Mouse (Mus musculus) hindbrain, embryonic 13.5 days (tissue): ENCODE results near the gene Aatk. TPM values are rescaled to one million over a fixed set of nuclear protein-coding genes. Genes with fewer than 3 reads are reported as not detected.

ENCODE experiments used
- ATAC-seq: fragments of 200-750 bp; cut with Nextera tagmentation; 2 replicates; pipeline ENCODE4 v1.8.0; 2017; ENCODE audit warnings: moderate TSS enrichment; ENCODE audit not compliant: low FRiP score
- H3K27ac ChIP-seq: fragments of 300-500 bp; sonication (generic); 2 replicates; pipeline ENCODE4 v1.5.1; 2015; ENCODE audit warnings: inconsistent platforms, mild to moderate bottlenecking, moderate library complexity
- H3K27me3 ChIP-seq: fragments of 300-500 bp; sonication (generic); 2 replicates; pipeline ENCODE4 v1.6.1; 2015; ENCODE audit warnings: mild to moderate bottlenecking, inconsistent platforms
- H3K36me3 ChIP-seq: fragments of 300-500 bp; sonication (generic); 2 replicates; pipeline ENCODE4 v1.6.1; 2015; ENCODE audit warnings: mild to moderate bottlenecking, inconsistent platforms
- H3K4me1 ChIP-seq: fragments of 300-500 bp; sonication (generic); replicated peaks from 2 replicates; pipeline ENCODE4 v1.6.1; 2015; ENCODE audit warnings: inconsistent platforms
- H3K4me2 ChIP-seq: fragments of 300-500 bp; sonication (generic); 2 replicates; pipeline ENCODE4 v1.6.1; 2015; ENCODE audit warnings: inconsistent platforms, mild to moderate bottlenecking, moderate library complexity
- H3K4me3 ChIP-seq: fragments of 300-500 bp; sonication (generic); 2 replicates; pipeline ENCODE4 v1.5.1; 2015; ENCODE audit warnings: mild to moderate bottlenecking, inconsistent platforms
- H3K9ac ChIP-seq: fragments of 300-500 bp; sonication (generic); 2 replicates; pipeline ENCODE4 v1.6.1; 2015; ENCODE audit warnings: mild to moderate bottlenecking, inconsistent platforms
- H3K9me3 ChIP-seq: fragments of 300-500 bp; sonication (generic); 2 replicates; pipeline ENCODE4 v1.6.1; 2016; ENCODE audit warnings: inconsistent platforms
- WGBS: fragments of 180-500 bp; shearing (Covaris S2); methylation state at CpG from one replicate; pipeline ENCODE4 v1.1.7; 2015; 5-methylcytosine and 5-hydroxymethylcytosine counted together
- polyA plus RNA-seq: library from polyadenylated mRNA; unstranded; fragments of >200 nt; fragmentation: Nextera tagmentation; extraction: Ambion mirVana; gene quantifications from 2 replicates; pipeline ENCODE4 v1.2.1, GENCODE M21; 2015

Aatk gene
- polyA plus RNA-seq, 1 experiment from 2014 or later, result 24.1 TPM

DNA sequence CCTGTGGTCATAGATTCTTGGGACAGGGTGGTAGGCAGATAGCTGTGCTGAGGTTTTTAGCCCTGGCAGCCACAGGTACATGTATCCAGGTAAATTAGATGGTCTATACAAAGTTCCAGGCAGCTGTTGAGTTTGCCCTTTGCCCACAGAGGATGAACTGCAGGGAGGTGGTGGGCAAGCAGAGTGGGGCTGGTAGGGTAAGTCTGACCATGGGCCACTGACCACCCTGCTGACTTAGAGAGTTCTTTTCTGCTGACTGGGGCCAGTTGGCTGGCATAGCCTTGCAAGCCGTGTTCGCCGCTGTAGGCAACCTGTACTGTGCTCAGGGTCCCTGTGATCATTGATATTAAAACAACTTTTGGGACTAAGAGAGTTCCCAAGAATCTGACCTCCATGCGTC is 68.3 kb downstream of the Aatk start:
- H3K4me1 ChIP-seq, result peaks cover 12% of the 10 kb centered on the region; the same call in 1 of the 2 replicates
- H3K4me2 ChIP-seq, result no peak overlapping the region
- no peak for ATAC-seq
- H3K27ac ChIP-seq, result no peak overlapping the region
- H3K9ac ChIP-seq, result no peak overlapping the region
- no peaks in the 10 kb centered on the region for H3K9me3 ChIP-seq
- 96% methylated on average over 4 of the region's 4 CpGs for WGBS
- H3K27me3 ChIP-seq, result no peaks in the 10 kb centered on the region
- H3K4me3 ChIP-seq, result no peak overlapping the region
- H3K36me3 ChIP-seq, result no peaks in the 10 kb centered on the region

DNA sequence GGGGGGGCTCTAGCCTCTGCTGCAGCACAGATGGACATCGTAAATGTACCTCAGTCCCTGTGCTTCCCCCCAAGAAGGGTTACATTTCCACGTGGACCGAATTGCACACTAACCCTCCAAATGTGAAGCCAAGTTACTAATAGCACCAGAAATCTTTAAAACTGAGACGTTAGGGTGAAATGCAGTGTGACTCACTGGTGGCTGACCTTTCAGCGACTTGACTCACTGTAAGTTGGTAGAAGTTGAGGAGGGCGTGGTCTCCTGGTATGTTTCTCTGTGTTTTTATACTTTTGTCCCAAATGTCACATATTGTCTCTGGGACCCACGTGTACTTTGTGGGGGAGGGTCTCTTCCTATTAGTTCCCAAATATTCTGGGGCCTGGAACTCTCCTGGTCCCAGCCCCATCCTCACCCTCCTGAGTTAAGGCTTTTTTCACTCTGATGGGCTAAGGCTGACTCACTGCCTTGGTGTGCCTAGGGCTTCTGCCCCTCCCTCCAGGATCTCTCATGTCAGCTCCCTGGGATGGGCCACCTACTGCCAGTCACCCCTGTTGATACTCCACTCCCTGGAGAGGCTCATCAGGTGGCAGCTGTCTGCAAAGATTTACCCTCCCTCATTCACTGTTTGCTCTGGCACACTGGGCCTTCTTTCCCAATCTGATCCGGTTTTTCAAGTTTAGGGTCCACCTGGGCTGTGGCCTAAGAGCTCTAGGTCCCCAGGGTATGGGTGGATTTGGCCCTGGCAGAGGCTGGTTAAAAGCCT is 71.0 kb downstream of the Aatk start:
- H3K4me3 ChIP-seq, result no peak overlapping the region
- 90% methylated on average over 8 of the region's 8 CpGs for WGBS
- no peaks in the 10 kb centered on the region for H3K27me3 ChIP-seq
- H3K4me2 ChIP-seq, result no peak overlapping the region
- H3K36me3 ChIP-seq, result no peaks in the 10 kb centered on the region
- H3K4me1 ChIP-seq, result peaks cover 10% of the 10 kb centered on the region
- no peak overlapping the region for H3K27ac ChIP-seq
- ATAC-seq, result no peak
- H3K9ac ChIP-seq, result no peak overlapping the region
- no peaks in the 10 kb centered on the region for H3K9me3 ChIP-seq

- no peak overlapping the region for H3K4me2 ChIP-seq
- H3K27me3 ChIP-seq, result no peaks in the 10 kb centered on the region
- ATAC-seq, result no peak
- no peaks in the 10 kb centered on the region for H3K9me3 ChIP-seq
- H3K4me1 ChIP-seq, result peaks cover 24% of the 10 kb centered on the region
- no peaks in the 10 kb centered on the region for H3K36me3 ChIP-seq
- WGBS, result 87% methylated on average over 4 of the region's 4 CpGs
- no peak overlapping the region for H3K27ac ChIP-seq
- H3K9ac ChIP-seq, result no peak overlapping the region
- no peak overlapping the region for H3K4me3 ChIP-seq
Observed at GRCm38 (mm10) chr11:119973789-119974188, 73.2 kb downstream of the Aatk start.

- Histone ChIP-seq H3K4me3 (no peak overlapping the region), H3K27me3 (no peaks in the 10 kb centered on the region), H3K27ac (peak overlapping the region; percentile 80), H3K9me3 (no peaks in the 10 kb centered on the region), H3K36me3 (no peaks in the 10 kb centered on the region), H3K4me1 (peaks cover 39% of the 10 kb centered on the region), H3K4me2 (no peak overlapping the region), H3K9ac (no peak overlapping the region)
- ATAC-seq, result peak; percentile 74
- WGBS, result 31% methylated on average over 12 of the region's 12 CpGs
Observed at GRCm38 (mm10) chr11:119970021-119970851, 76.7 kb downstream of the Aatk start.

GRCm38 (mm10) chr11:119967892-119968291 is 79.1 kb downstream of the Aatk start:
- H3K9ac ChIP-seq, result no peak overlapping the region
- no peaks in the 10 kb centered on the region for H3K27me3 ChIP-seq
- no peak overlapping the region for H3K4me3 ChIP-seq
- no peak overlapping the region for H3K27ac ChIP-seq
- no peaks in the 10 kb centered on the region for H3K9me3 ChIP-seq
- H3K36me3 ChIP-seq, result no peaks in the 10 kb centered on the region
- WGBS, result 82% methylated on average over 2 of the region's 2 CpGs
- H3K4me2 ChIP-seq, result no peak overlapping the region
- ATAC-seq, result no peak
- peaks cover 45% of the 10 kb centered on the region for H3K4me1 ChIP-seq

GRCm38 (mm10) chr11:119967401-119967800 is 79.6 kb downstream of the Aatk start:
- Histone ChIP-seq H3K27ac (no peak overlapping the region), H3K36me3 (no peaks in the 10 kb centered on the region), H3K4me1 (peaks cover 45% of the 10 kb centered on the region), H3K27me3 (no peaks in the 10 kb centered on the region), H3K9me3 (no peaks in the 10 kb centered on the region), H3K4me3 (no peak overlapping the region), H3K9ac (no peak overlapping the region), H3K4me2 (no peak overlapping the region)
- WGBS, result 74% methylated on average over 8 of the region's 8 CpGs
- no peak for ATAC-seq

GRCm38 (mm10) chr11:119966294-119966693 is 80.7 kb downstream of the Aatk start:
- H3K36me3 ChIP-seq, result no peaks in the 10 kb centered on the region
- no peak overlapping the region for H3K4me2 ChIP-seq
- H3K27me3 ChIP-seq, result no peaks in the 10 kb centered on the region
- H3K9ac ChIP-seq, result no peak overlapping the region
- no peak overlapping the region for H3K4me3 ChIP-seq
- no peak for ATAC-seq
- H3K4me1 ChIP-seq, result peaks cover 38% of the 10 kb centered on the region
- no peak overlapping the region for H3K27ac ChIP-seq
- H3K9me3 ChIP-seq, result no peaks in the 10 kb centered on the region
- 89% methylated on average over 6 of the region's 6 CpGs for WGBS

DNA sequence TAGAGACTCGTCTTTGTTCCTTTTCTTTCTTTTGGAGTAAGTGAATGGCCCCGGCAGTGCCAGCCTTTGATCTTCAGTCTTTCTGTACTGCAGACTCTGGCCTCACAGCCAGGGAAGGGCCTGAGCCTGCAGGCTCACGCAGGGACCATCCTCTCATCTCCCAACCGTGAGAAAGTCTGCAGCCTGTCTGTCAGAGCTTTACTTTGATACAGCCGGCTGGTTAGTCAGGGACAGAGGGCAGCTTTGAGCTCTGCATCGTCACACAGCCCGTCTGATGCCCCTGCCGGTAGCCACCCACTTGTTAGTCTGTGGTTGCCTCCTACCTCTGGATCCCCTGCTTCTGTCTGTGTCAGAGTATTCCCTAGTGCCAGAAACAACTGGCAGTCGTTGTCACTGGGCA is 81.9 kb downstream of the Aatk start:
- Histone ChIP-seq H3K9ac (peak overlapping the region; percentile 20), H3K4me2 (no peak overlapping the region), H3K9me3 (no peaks in the 10 kb centered on the region), H3K27me3 (no peaks in the 10 kb centered on the region), H3K36me3 (no peaks in the 10 kb centered on the region), H3K4me1 (peaks cover 26% of the 10 kb centered on the region), H3K27ac (no peak overlapping the region), H3K4me3 (no peak overlapping the region)
- 7% methylated on average over 9 of the region's 9 CpGs for WGBS
- no peak for ATAC-seq

GRCm38 (mm10) chr11:119961511-119961910 is 85.5 kb downstream of the Aatk start:
- Histone ChIP-seq H3K9ac (no peak overlapping the region), H3K4me3 (no peak overlapping the region), H3K27me3 (no peaks in the 10 kb centered on the region), H3K9me3 (no peaks in the 10 kb centered on the region), H3K27ac (no peak overlapping the region), H3K4me1 (peaks cover 16% of the 10 kb centered on the region), H3K4me2 (no peak overlapping the region), H3K36me3 (no peaks in the 10 kb centered on the region)
- WGBS, result 86% methylated on average over 3 of the region's 3 CpGs
- ATAC-seq, result no peak

GRCm38 (mm10) chr11:119960671-119961070 is 86.3 kb downstream of the Aatk start:
- ATAC-seq, result no peak
- Histone ChIP-seq H3K9ac (no peak overlapping the region), H3K4me3 (no peak overlapping the region), H3K9me3 (no peaks in the 10 kb centered on the region), H3K36me3 (no peaks in the 10 kb centered on the region), H3K4me2 (no peak overlapping the region), H3K4me1 (peaks cover 10% of the 10 kb centered on the region), H3K27ac (no peak overlapping the region), H3K27me3 (no peaks in the 10 kb centered on the region)
- 96% methylated on average over 6 of the region's 6 CpGs for WGBS

DNA sequence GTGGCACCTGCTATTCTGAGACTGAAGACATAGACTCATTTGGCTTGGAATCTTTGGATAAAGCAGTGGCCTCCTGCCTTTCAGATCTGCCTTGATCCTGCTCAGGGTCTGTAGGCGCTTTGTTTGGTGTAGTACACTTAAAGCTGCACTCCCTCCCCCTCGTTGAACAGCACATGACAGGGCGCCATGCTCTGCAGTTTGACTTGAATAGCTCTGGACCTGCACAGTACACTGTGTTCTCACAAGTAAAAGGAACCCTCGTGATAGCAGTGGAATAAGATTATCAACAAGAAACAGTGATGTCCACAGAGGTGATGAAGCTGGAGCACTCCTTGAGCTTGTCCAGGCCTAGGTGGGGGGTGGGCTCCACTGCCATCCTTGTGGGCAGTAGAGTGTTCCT is 87.3 kb downstream of the Aatk start:
- Histone ChIP-seq H3K4me2 (no peak overlapping the region), H3K27ac (no peak overlapping the region), H3K4me1 (peaks cover under 1% of the 10 kb centered on the region), H3K9me3 (no peaks in the 10 kb centered on the region), H3K36me3 (no peaks in the 10 kb centered on the region), H3K9ac (no peak overlapping the region), H3K4me3 (no peak overlapping the region), H3K27me3 (no peaks in the 10 kb centered on the region)
- WGBS, result 88% methylated on average over 4 of the region's 4 CpGs
- ATAC-seq, result no peak

GRCm38 (mm10) chr11:119958856-119959255 is 88.1 kb downstream of the Aatk start:
- H3K27me3 ChIP-seq, result no peaks in the 10 kb centered on the region
- no peak for ATAC-seq
- H3K4me2 ChIP-seq, result no peak overlapping the region
- no peaks in the 10 kb centered on the region for H3K9me3 ChIP-seq
- WGBS, result 88% methylated on average over 7 of the region's 7 CpGs
- H3K27ac ChIP-seq, result no peak overlapping the region
- no peaks in the 10 kb centered on the region; the same call in 1 of the 2 replicates for H3K4me1 ChIP-seq
- no peak overlapping the region for H3K4me3 ChIP-seq
- no peak overlapping the region for H3K9ac ChIP-seq
- no peaks in the 10 kb centered on the region for H3K36me3 ChIP-seq
